Mouse (Mus musculus): ENCODE measurements around the gene Noc3l.

The Noc3l gene

GRCm38 (mm10) chr19:38758685-38759472 lies 60.2 kb downstream of the Noc3l start:
- DNase-seq (ENCODE audit: low spot score in 2 of 2): no peak

GRCm38 (mm10) chr19:38758056-38758455 lies 61.0 kb downstream of the Noc3l start:
- no peak for DNase-seq (ENCODE audit: low spot score in 2 of 2)

- no peak for DNase-seq (ENCODE audit: low spot score in 2 of 2)
These were observed 61.9 kb downstream of the Noc3l start for GRCm38 (mm10) chr19:38757161-38757560.

GRCm38 (mm10) chr19:38750192-38750591 lies 68.8 kb downstream of the Noc3l start:
- no peak for DNase-seq (ENCODE audit: low spot score in 2 of 2)

GRCm38 (mm10) chr19:38746492-38747014 lies 72.5 kb downstream of the Noc3l start:
- DNase-seq (ENCODE audit: low spot score in 2 of 2): no peak

GRCm38 (mm10) chr19:38745810-38746491 lies 73.1 kb downstream of the Noc3l start:
- no peak for DNase-seq (ENCODE audit: low spot score in 2 of 2)

GRCm38 (mm10) chr19:38744546-38744945 lies 74.5 kb downstream of the Noc3l start:
- DNase-seq (ENCODE audit: low spot score in 2 of 2): no peak

Data from frontal cortex, postnatal 14 days (tissue).